Mouse (Mus musculus) cerebellum, adult 2 months (tissue): ENCODE results near the gene Junb.

Source experiments
- CTCF ChIP-seq: fragments of 200-500 bp; IDR thresholded peaks from 2 replicates; pipeline ENCODE4 v1.5.1; 2011; ENCODE audit warnings: low read depth, mild to moderate bottlenecking, control low read depth, low read length, moderate library complexity, borderline replicate concordance; ENCODE audit not compliant: insufficient read depth
- POLR2A ChIP-seq: fragments of 200-500 bp; IDR thresholded peaks from 2 replicates; pipeline ENCODE4 v1.6.1; 2011; ENCODE audit warnings: low read length, control low read depth, borderline replicate concordance; ENCODE audit not compliant: insufficient read depth

DNA sequence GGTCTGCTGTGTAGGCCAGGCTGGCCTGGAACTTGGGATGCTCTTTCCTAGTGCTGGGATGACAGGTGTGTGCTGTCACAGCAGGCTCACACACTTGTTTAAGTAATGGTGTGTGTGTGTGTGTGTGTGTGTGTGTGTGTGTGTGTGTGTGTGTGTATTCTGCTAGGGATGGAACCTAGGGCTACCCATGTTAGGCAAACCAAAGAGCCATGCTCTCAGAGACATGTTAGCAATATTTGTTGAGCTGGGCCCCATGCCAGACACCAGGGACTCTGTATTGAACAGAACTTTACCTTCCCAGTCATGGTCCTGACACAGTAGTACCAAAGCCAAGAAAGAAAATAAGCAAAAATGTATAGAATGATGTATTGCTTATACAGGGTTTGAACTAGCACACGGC, 51.0 kb downstream of the Junb start:
- TF ChIP-seq CTCF (no peak), POLR2A (no peak)
